Mouse (Mus musculus) c-Kit-positive CD71-positive TER-119-positive erythroid progenitor cells, embryonic 14.5 days (primary cell): ENCODE measurements around the gene Phf7.

Experiments used
- DNase-seq: peaks from one replicate; pipeline ENCODE4 v3.0.0-alpha.2; 2013; ENCODE audit warnings: low spot score

Phf7 gene

GRCm38 (mm10) chr14:31232404-31233069 lies 18.6 kb downstream of the Phf7 start:
- DNase-seq, result no peak

- DNase-seq, result no peak
Observed at GRCm38 (mm10) chr14:31230442-31230841, 20.7 kb downstream of the Phf7 start.

GRCm38 (mm10) chr14:31228234-31228633 lies 22.9 kb downstream of the Phf7 start:
- no peak for DNase-seq

- DNase-seq, result no peak
Observed at GRCm38 (mm10) chr14:31226978-31227377, 24.1 kb downstream of the Phf7 start.

- DNase-seq, result peak; percentile 32
Observed at GRCm38 (mm10) chr14:31217666-31218065, 33.5 kb downstream of the Phf7 start, which contains the start of gene Sema3g. Sema3g (plus strand) TSS chr14:31217860.

GRCm38 (mm10) chr14:31216846-31217245 lies 34.3 kb downstream of the Phf7 start, which contains the start of gene Nisch:
Nisch (minus strand) TSS chr14:31216946.
- DNase-seq, result no peak

GRCm38 (mm10) chr14:31215157-31216002 lies 35.7 kb downstream of the Phf7 start:
- peak; percentile 59 for DNase-seq

- DNase-seq, result no peak
Observed at GRCm38 (mm10) chr14:31214684-31215083, 36.4 kb downstream of the Phf7 start.

GRCm38 (mm10) chr14:31213868-31214267 lies 37.2 kb downstream of the Phf7 start:
- no peak for DNase-seq

GRCm38 (mm10) chr14:31212499-31212898 lies 38.6 kb downstream of the Phf7 start:
- no peak for DNase-seq

GRCm38 (mm10) chr14:31211854-31212253 lies 39.3 kb downstream of the Phf7 start:
- no peak for DNase-seq

- no peak for DNase-seq
Observed at GRCm38 (mm10) chr14:31209133-31209557, 42.0 kb downstream of the Phf7 start.

GRCm38 (mm10) chr14:31208084-31208483 lies 43.0 kb downstream of the Phf7 start, which contains the start of gene Tnnc1:
Tnnc1 (plus strand) TSS chr14:31208312.
- no peak for DNase-seq

- peak; percentile 55 for DNase-seq
Observed at GRCm38 (mm10) chr14:31207070-31207830, 43.9 kb downstream of the Phf7 start.

GRCm38 (mm10) chr14:31206472-31206981 lies 44.6 kb downstream of the Phf7 start:
- DNase-seq, result peak; percentile 91

GRCm38 (mm10) chr14:31205562-31206467 lies 45.3 kb downstream of the Phf7 start:
- peak; percentile 26 for DNase-seq

- DNase-seq, result no peak
Observed at GRCm38 (mm10) chr14:31205244-31205561, 45.9 kb downstream of the Phf7 start.

- DNase-seq, result peak; percentile 17
Observed at GRCm38 (mm10) chr14:31204844-31205243, 46.3 kb downstream of the Phf7 start.

GRCm38 (mm10) chr14:31200038-31200437 lies 51.1 kb downstream of the Phf7 start:
- no peak for DNase-seq

GRCm38 (mm10) chr14:31199599-31199998 lies 51.5 kb downstream of the Phf7 start:
- DNase-seq, result no peak
